Mouse (Mus musculus) midbrain, embryonic 12.5 days (tissue): Measurements from ENCODE around the gene Gm17359. TPM values are rescaled to one million over a fixed set of nuclear protein-coding genes. Genes with fewer than 3 reads are reported as not detected.

Experiments
- ATAC-seq: fragments of 200-750 bp; cut with Nextera tagmentation; 2 replicates; pipeline ENCODE4 v1.8.0; 2017; ENCODE audit warnings: low read depth, moderate TSS enrichment, moderate library complexity; ENCODE audit not compliant: low FRiP score
- H3K27ac ChIP-seq: fragments of 300-500 bp; sonication (generic); replicated peaks from 2 replicates; pipeline ENCODE4 v1.5.1; 2016; ENCODE audit warnings: mild to moderate bottlenecking
- H3K27me3 ChIP-seq: fragments of 300-500 bp; sonication (generic); 2 replicates; pipeline ENCODE4 v1.6.1; 2016; ENCODE audit warnings: mild to moderate bottlenecking
- H3K36me3 ChIP-seq: fragments of 300-500 bp; sonication (generic); 2 replicates; pipeline ENCODE4 v1.6.1; 2016
- H3K4me1 ChIP-seq: fragments of 300-500 bp; sonication (generic); 2 replicates; pipeline ENCODE4 v1.6.1; 2016
- H3K4me2 ChIP-seq: fragments of 300-500 bp; sonication (generic); replicated peaks from 2 replicates; pipeline ENCODE4 v1.6.1; 2016; ENCODE audit warnings: mild to moderate bottlenecking, moderate library complexity
- H3K4me3 ChIP-seq: fragments of 300-500 bp; sonication (generic); 2 replicates; pipeline ENCODE4 v1.5.1; 2016; ENCODE audit warnings: mild to moderate bottlenecking
- H3K9ac ChIP-seq: fragments of 300-500 bp; sonication (generic); replicated peaks from 2 replicates; pipeline ENCODE4 v1.6.1; 2016; ENCODE audit warnings: mild to moderate bottlenecking, moderate library complexity
- H3K9me3 ChIP-seq: fragments of 300-500 bp; sonication (generic); 2 replicates; pipeline ENCODE4 v1.6.1; 2016; ENCODE audit warnings: mild to moderate bottlenecking
- WGBS: fragments of 180-500 bp; shearing (Covaris S2); methylation state at CpG from one replicate; pipeline ENCODE4 v1.1.7; 2016; 5-methylcytosine and 5-hydroxymethylcytosine counted together
- polyA plus RNA-seq: library from polyadenylated mRNA; unstranded; fragments of >200 nt; fragmentation: Nextera tagmentation; extraction: Ambion mirVana; gene quantifications from 2 replicates; pipeline ENCODE4 v1.2.1, GENCODE M21; 2016

Gm17359 gene
- polyA plus RNA-seq, 1 experiment from 2014 or later: not detected

DNA sequence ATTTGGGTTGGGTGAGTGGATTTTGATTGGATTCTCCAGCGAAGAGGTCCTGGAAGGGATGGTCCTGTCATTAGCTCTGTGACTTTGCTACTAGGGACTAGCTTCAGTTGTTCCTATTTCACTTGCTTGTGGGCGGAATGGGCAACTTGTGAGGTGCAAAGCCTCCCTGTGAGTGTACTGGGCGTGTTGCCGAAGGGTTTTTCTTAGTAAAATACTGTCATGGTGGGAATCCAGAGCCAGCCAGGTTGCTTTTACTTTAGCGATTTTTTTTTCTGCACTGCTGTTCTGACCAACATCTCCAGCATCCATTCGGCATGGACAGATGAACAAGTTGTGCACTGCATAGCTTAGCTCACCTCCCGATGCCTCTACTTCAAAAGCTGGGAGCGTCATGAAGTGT, 65.6 kb downstream of the Gm17359 start:
- 90% methylated on average over 8 of the region's 8 CpGs for WGBS
- no peak overlapping the region for H3K4me2 ChIP-seq
- H3K4me1 ChIP-seq: no peaks in the 10 kb centered on the region
- H3K27me3 ChIP-seq: no peaks in the 10 kb centered on the region
- no peaks in the 10 kb centered on the region for H3K9me3 ChIP-seq
- no peaks in the 10 kb centered on the region for H3K36me3 ChIP-seq
- H3K4me3 ChIP-seq: no peak overlapping the region
- H3K27ac ChIP-seq: no peak overlapping the region
- H3K9ac ChIP-seq: no peak overlapping the region
- ATAC-seq: no peak

DNA sequence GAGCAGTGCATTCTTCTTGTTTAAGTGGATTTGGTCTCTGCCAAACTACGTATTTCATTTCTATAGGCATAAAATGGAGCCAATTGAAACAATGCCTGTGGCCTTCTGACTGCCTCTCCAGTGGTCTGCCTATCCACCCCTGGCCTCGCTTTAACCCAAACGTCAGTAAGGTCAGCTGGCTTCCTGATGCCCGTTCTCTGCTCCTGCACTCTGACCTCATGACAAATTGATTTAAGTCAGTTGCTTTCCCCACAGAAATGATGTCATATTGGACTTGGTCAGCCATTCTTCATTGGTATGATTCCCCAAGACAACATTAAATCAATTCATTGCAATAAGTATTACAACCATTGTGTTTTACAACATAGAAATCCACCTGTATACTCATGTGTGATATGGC, 72.1 kb downstream of the Gm17359 start:
- Histone ChIP-seq H3K9me3 (no peaks in the 10 kb centered on the region), H3K4me1 (peaks cover 16% of the 10 kb centered on the region), H3K4me2 (no peak overlapping the region), H3K27ac (no peak overlapping the region), H3K4me3 (no peak overlapping the region), H3K9ac (no peak overlapping the region), H3K36me3 (no peaks in the 10 kb centered on the region), H3K27me3 (no peaks in the 10 kb centered on the region)
- ATAC-seq: no peak
- WGBS: 51% methylated on average over 4 of the region's 4 CpGs

DNA sequence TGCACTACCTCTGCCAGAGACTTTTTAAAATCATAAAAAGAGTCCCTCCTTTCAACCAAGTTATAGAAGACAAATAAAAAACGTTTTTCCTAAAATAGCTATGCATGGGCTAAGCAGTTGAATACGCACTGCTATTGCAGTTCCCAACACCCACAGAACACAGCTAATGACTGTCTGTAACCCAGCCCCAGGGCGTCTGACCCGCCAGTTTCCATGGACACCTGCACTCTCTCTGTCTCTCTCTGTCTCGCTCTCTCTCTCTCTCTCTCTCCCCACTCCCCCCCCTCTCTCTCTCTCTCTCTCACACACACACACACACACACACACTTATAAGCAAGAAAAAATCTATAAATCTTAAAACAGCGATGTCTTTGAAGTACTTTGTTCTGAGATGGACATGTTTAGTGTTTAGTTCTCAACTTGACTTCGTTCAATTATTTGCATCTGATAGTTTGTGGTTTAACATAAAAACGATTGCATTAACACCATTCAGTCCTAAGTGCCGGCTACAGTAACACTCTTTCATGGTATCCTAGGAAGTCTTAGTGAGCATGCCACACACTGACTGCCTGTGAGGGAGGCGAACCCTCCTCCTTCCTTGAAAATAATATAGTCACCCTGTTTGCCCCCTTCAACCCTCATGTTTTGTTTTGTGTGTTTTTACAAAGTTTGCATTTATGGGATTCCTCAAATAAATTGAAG, 73.6 kb downstream of the Gm17359 start:
- no peaks in the 10 kb centered on the region for H3K36me3 ChIP-seq
- peak; percentile 74 for ATAC-seq
- 32% methylated on average over 10 of the region's 10 CpGs for WGBS
- peak overlapping the region; percentile 46; the same call in 1 of the 2 replicates for H3K27ac ChIP-seq
- peaks cover 16% of the 10 kb centered on the region for H3K4me1 ChIP-seq
- H3K4me3 ChIP-seq: no peak overlapping the region
- H3K4me2 ChIP-seq: 0 out of 2 replicates have a peak overlapping the region, but pooled peaks have one; percentile 5
- no peaks in the 10 kb centered on the region for H3K9me3 ChIP-seq
- no peak overlapping the region for H3K9ac ChIP-seq
- H3K27me3 ChIP-seq: no peaks in the 10 kb centered on the region

DNA sequence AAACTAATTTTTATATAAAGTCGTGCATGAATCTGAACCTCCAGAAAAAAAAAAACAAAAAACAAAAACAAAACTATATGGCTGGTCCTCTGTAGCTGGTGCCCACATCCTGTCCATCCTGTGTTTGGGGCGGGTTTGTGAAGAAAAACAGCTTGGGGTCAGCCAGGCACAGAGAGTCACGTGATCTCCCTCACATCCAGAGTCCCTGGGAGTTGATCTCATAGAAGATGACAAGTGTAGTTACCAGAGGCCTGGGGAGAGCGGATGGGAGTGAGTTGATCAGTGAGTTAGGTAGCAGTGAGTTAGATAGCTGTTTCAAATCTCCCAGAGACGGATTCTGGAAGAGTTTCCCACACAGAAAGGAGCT, 74.2 kb downstream of the Gm17359 start:
- Histone ChIP-seq H3K9ac (no peak overlapping the region), H3K36me3 (no peaks in the 10 kb centered on the region), H3K9me3 (no peaks in the 10 kb centered on the region), H3K4me2 (no peak overlapping the region), H3K4me3 (no peak overlapping the region), H3K27me3 (no peaks in the 10 kb centered on the region), H3K4me1 (peaks cover 16% of the 10 kb centered on the region), H3K27ac (no peak overlapping the region)
- peak; percentile 45; the same call in 1 of the 2 replicates for ATAC-seq
- 32% methylated on average over 5 of the region's 5 CpGs for WGBS

GRCm38 (mm10) chr3:79411666-79412065, 75.2 kb downstream of the Gm17359 start:
- ATAC-seq: no peak
- H3K27ac ChIP-seq: no peak overlapping the region
- H3K36me3 ChIP-seq: no peaks in the 10 kb centered on the region
- H3K9ac ChIP-seq: no peak overlapping the region
- H3K4me2 ChIP-seq: no peak overlapping the region
- no peak overlapping the region for H3K4me3 ChIP-seq
- peaks cover 23% of the 10 kb centered on the region for H3K4me1 ChIP-seq
- 65% methylated on average over 2 of the region's 2 CpGs for WGBS
- no peaks in the 10 kb centered on the region for H3K9me3 ChIP-seq
- H3K27me3 ChIP-seq: no peaks in the 10 kb centered on the region

- H3K27me3 ChIP-seq: no peaks in the 10 kb centered on the region
- 91% methylated on average over 1 of the region's 1 CpGs for WGBS
- ATAC-seq: no peak
- no peaks in the 10 kb centered on the region for H3K9me3 ChIP-seq
- H3K9ac ChIP-seq: no peak overlapping the region
- H3K4me2 ChIP-seq: no peak overlapping the region
- H3K4me1 ChIP-seq: peaks cover 30% of the 10 kb centered on the region
- H3K4me3 ChIP-seq: no peak overlapping the region
- H3K36me3 ChIP-seq: no peaks in the 10 kb centered on the region
- H3K27ac ChIP-seq: no peak overlapping the region
Observed at GRCm38 (mm10) chr3:79413492-79413891, 77.0 kb downstream of the Gm17359 start.

- no peaks in the 10 kb centered on the region for H3K9me3 ChIP-seq
- no peak for ATAC-seq
- no peaks in the 10 kb centered on the region for H3K36me3 ChIP-seq
- H3K27ac ChIP-seq: no peak overlapping the region
- peaks cover 26% of the 10 kb centered on the region for H3K4me1 ChIP-seq
- H3K4me3 ChIP-seq: no peak overlapping the region
- H3K4me2 ChIP-seq: no peak overlapping the region
- WGBS: 87% methylated on average over 5 of the region's 5 CpGs
- no peak overlapping the region for H3K9ac ChIP-seq
- H3K27me3 ChIP-seq: no peaks in the 10 kb centered on the region
Observed at GRCm38 (mm10) chr3:79415081-79415480, 78.6 kb downstream of the Gm17359 start.

- H3K27ac ChIP-seq: peak overlapping the region; percentile 79; the same call in 1 of the 2 replicates
Observed at GRCm38 (mm10) chr3:79415929-79416328, 79.5 kb downstream of the Gm17359 start.

DNA sequence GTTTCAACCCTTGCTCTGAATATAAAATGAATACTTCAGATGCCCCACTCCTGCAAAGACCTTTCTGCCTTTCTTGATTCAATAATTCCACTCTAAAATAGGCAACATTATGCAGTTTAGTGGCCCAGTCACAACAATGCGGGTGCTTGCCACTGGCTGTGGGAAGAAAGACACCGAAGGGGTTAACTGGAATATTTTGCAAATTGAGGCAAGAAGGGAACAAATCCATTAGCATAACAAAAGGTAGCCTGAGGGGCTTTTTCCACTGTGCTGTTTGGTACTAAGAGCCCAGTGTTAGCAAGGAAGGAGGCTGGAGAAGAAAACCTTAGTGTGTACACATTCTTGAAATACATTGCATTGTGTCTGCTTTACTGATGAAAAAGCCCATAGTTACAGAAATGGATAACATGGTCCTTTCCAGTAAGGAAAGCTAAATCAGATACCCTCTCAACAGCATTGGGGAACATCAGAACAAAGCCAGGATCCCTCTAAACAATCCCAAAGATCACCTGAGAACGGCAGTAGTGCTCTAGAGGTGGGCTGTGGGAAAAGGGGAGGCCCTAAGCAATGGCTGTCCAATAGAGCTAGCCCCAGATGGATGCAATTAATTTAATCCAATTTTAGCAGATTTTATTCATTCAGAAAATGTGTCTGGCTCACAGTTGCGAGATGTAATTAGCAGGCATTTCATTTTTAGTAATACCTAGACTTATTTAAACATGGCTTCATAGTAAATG, 80.7 kb downstream of the Gm17359 start:
- no peaks in the 10 kb centered on the region for H3K9me3 ChIP-seq
- WGBS: 19% methylated on average over 4 of the region's 4 CpGs
- H3K27me3 ChIP-seq: no peaks in the 10 kb centered on the region
- H3K4me1 ChIP-seq: peaks cover 15% of the 10 kb centered on the region
- H3K4me2 ChIP-seq: peak overlapping the region; percentile 27; the same call in 1 of the 2 replicates
- peak overlapping the region; percentile 79 for H3K27ac ChIP-seq
- H3K9ac ChIP-seq: no peak overlapping the region
- no peaks in the 10 kb centered on the region for H3K36me3 ChIP-seq
- peak; percentile 93 for ATAC-seq
- H3K4me3 ChIP-seq: no peak overlapping the region

More at GRCm38 (mm10) chr3:79415929-79416328, 79.5 kb downstream of the Gm17359 start:
- no peaks in the 10 kb centered on the region for H3K27me3 ChIP-seq
- no peak overlapping the region for H3K4me3 ChIP-seq
- no peaks in the 10 kb centered on the region for H3K36me3 ChIP-seq
- peaks cover 19% of the 10 kb centered on the region for H3K4me1 ChIP-seq
- ATAC-seq: no peak
- H3K9me3 ChIP-seq: no peaks in the 10 kb centered on the region
- no peak overlapping the region for H3K4me2 ChIP-seq
- H3K9ac ChIP-seq: no peak overlapping the region

- Histone ChIP-seq H3K4me2 (no peak overlapping the region), H3K9ac (no peak overlapping the region), H3K36me3 (no peaks in the 10 kb centered on the region), H3K9me3 (no peaks in the 10 kb centered on the region), H3K4me1 (peaks cover 15% of the 10 kb centered on the region), H3K27ac (no peak overlapping the region), H3K4me3 (no peak overlapping the region), H3K27me3 (no peaks in the 10 kb centered on the region)
- 84% methylated on average over 14 of the region's 14 CpGs for WGBS
- ATAC-seq: no peak
Observed at GRCm38 (mm10) chr3:79418921-79419320, 82.5 kb downstream of the Gm17359 start.

DNA sequence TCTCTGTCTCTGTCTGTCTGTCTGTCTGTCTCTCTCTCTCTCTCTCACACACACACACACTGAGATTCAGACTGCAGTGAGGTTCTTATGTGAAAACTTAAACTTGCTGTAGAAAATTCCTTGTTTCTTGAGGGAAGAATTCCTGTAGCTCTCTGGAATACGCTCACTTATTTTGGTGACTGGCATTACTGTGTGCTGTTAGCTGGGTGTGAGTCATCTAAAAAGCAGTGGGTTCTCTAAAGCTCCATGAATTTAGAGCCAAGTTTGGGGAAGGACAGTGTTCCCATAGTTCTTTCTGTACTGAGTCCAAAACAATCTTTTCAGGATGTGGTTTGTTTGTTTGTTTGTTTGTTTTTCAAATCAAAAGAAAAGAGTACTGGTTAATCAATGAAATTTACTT, 89.0 kb downstream of the Gm17359 start:
- no peaks in the 10 kb centered on the region for H3K9me3 ChIP-seq
- H3K36me3 ChIP-seq: no peaks in the 10 kb centered on the region
- WGBS: 79% methylated on average over 1 of the region's 1 CpGs
- no peak overlapping the region for H3K4me2 ChIP-seq
- no peak overlapping the region for H3K4me3 ChIP-seq
- H3K9ac ChIP-seq: no peak overlapping the region
- H3K27ac ChIP-seq: no peak overlapping the region
- H3K27me3 ChIP-seq: no peaks in the 10 kb centered on the region
- no peak for ATAC-seq
- H3K4me1 ChIP-seq: no peaks in the 10 kb centered on the region

- ATAC-seq: no peak
- 0 out of 2 replicates have a peak, but pooled peaks cover 3% of the 10 kb centered on the region for H3K9me3 ChIP-seq
- H3K4me3 ChIP-seq: no peak overlapping the region
- no peak overlapping the region for H3K4me2 ChIP-seq
- no peak overlapping the region for H3K27ac ChIP-seq
- no peak overlapping the region for H3K9ac ChIP-seq
- no peaks in the 10 kb centered on the region for H3K4me1 ChIP-seq
- peaks cover 3% of the 10 kb centered on the region; the same call in 1 of the 2 replicates for H3K27me3 ChIP-seq
- no peaks in the 10 kb centered on the region for H3K36me3 ChIP-seq
Observed at GRCm38 (mm10) chr3:79433593-79433992, 97.1 kb downstream of the Gm17359 start.
